9 mouse cellular contexts compared by ENCODE assay signal in the genomic region with DNA sequence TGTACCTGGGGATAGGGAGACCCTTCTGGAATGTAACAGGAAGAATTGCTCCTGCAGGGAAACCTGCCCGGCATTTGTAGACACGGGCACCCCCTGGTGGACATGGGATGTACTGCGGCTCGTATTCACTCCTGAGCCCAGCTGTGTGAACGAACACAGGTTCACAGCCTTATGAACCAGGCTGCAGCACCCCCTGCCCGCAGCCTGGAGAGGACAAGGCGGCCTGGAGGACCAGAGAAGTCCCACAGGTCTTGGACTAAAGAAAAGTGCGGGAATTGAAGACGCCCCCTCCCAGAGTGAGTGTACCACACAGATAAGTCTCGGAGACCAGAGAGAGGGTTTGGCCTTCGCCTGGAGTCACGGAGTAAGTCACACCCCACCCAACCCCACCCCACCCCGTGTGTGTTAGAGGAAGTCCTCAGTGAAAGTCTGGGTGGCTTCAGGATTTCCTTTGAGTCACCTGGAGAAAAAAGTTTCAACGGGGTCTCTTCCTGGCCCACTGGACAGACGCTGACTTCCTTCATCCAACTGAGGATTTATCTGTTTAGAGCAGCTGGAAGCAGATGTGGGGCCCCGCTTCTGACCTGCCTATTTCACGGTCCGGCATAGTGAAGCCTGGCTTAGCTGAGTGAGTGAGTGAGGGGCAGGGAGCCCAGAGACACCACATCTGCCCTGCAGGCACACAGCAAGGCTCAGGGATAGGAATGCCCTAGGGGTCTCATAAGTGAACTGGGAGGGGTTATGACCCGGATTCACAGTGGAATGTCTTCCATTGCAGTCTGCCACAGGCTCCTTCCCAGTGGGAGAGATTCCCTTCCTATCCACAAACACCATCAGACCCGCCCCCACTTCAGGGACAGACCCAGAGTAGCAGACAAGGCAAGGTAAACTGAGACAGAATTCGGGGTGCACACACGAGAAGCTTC. TPM values are rescaled to one million over a fixed set of nuclear protein-coding genes. Genes with fewer than 3 reads are reported as not detected.
DNase-seq lines count a peak whose midpoint lies in the region; ATAC-seq and TF ChIP-seq lines count a peak whose summit lies in the region.
"Had no signal": no experiment of that assay in that cellular context is flagged by ENCODE, and none has a peak within 500 bp of the region (broad histone marks: within the 10 kb centered on the region; RNA-seq: fewer than 3 reads in every experiment).

No protein-coding gene starts in this region.

- no peak overlapping the region for H3K27ac ChIP-seq in forebrain, embryonic 14.5 days (ENCODE audit: low read depth, low read length)
- H3K27ac ChIP-seq in lung, postnatal 0 days (ENCODE audit: low read length): no peak overlapping the region
- H3K27ac ChIP-seq in thymus, adult 2 months (ENCODE audit: control insufficient read depth, insufficient read depth, low read length): no peak overlapping the region

- no peaks in the 10 kb centered on the region for H3K9me3 ChIP-seq in E14TG2a.4 (ENCODE audit: low read length)
- no peaks in the 10 kb centered on the region for H3K9me3 ChIP-seq in forebrain, embryonic 14.5 days (replicated peaks; ENCODE audit: control insufficient read depth, low read length)
- no peaks in the 10 kb centered on the region for H3K9me3 ChIP-seq in lung, postnatal 0 days (ENCODE audit: low read length)
- H3K9me3 ChIP-seq: heart, embryonic 15.5 days had no signal

- no peak for TF ChIP-seq POLR2A in brain, embryonic 14.5 days (IDR thresholded peaks at IDR 0.05; ENCODE audit: borderline replicate concordance, extremely low read depth, insufficient read depth, insufficient read length, poor library complexity, severe bottlenecking)
- no peak for TF ChIP-seq POLR2A in thymus, adult 2 months (IDR thresholded peaks at IDR 0.05; ENCODE audit: control insufficient read depth, extremely low read depth, insufficient read depth, low read length, poor library complexity)

- no peak for ATAC-seq in forebrain, embryonic 14.5 days
- ATAC-seq in hematopoietic stem cell, adult 5-6 weeks (replicated peaks in 1 of 2; ENCODE audit: insufficient read depth in 1 of 2, low FRiP score in 2 of 2, low TSS enrichment in 1 of 2, low read depth in 1 of 2, poor library complexity in 2 of 2, severe bottlenecking in 2 of 2): peak; percentile 18 to 33; a peak in 2 of 4 replicates
- ATAC-seq in lung, postnatal 0 days: no peak

- peak; percentile 93 for TF ChIP-seq CTCF in E14TG2a.4 (conservative IDR thresholded peaks at IDR 0.05; ENCODE audit: low read length)
- TF ChIP-seq CTCF in brain, embryonic 14.5 days (IDR thresholded peaks at IDR 0.05; ENCODE audit: borderline replicate concordance, extremely low read depth, insufficient read depth, insufficient read length): peak; percentile 96
- peak; percentile 99 for TF ChIP-seq CTCF in lung, postnatal 0 days (IDR thresholded peaks at IDR 0.05)
- TF ChIP-seq CTCF in thymus, adult 2 months (IDR thresholded peaks at IDR 0.05; ENCODE audit: borderline replicate concordance, control insufficient read depth, extremely low read depth, insufficient read depth, low read length, poor library complexity): peak; percentile 93

- peaks cover 11% of the 10 kb centered on the region for H3K36me3 ChIP-seq in E14TG2a.4 (ENCODE audit: insufficient read depth, low read length)
- no peaks in the 10 kb centered on the region for H3K36me3 ChIP-seq in forebrain, embryonic 14.5 days (ENCODE audit: control insufficient read depth, insufficient read depth, low read length)
- H3K36me3 ChIP-seq in lung, postnatal 0 days (ENCODE audit: insufficient read depth, low read length): peaks cover 5% of the 10 kb centered on the region; the same call in 1 of the 2 replicates
- H3K36me3 ChIP-seq in thymus, adult 2 months (ENCODE audit: control insufficient read depth, insufficient read depth, low read length): no peaks in the 10 kb centered on the region
- H3K36me3 ChIP-seq: heart, embryonic 15.5 days had no signal

- peaks cover 73% of the 10 kb centered on the region for H3K4me1 ChIP-seq in E14TG2a.4 (replicated peaks; ENCODE audit: low read depth, low read length)
- peaks cover 5% of the 10 kb centered on the region; the same call in 1 of the 2 replicates for H3K4me1 ChIP-seq in forebrain, embryonic 14.5 days (ENCODE audit: control insufficient read depth, insufficient read depth, low read length)
- H3K4me1 ChIP-seq in lung, postnatal 0 days (ENCODE audit: insufficient read depth, low read depth, low read length): peaks cover 2% of the 10 kb centered on the region
- peaks cover 16% of the 10 kb centered on the region for H3K4me1 ChIP-seq in thymus, adult 2 months (replicated peaks; ENCODE audit: control insufficient read depth, insufficient read depth, low read length)

- H3K9ac ChIP-seq in forebrain, embryonic 14.5 days (ENCODE audit: low read length): no peak overlapping the region
- H3K9ac ChIP-seq in lung, postnatal 0 days (replicated peaks; ENCODE audit: low read depth): no peak overlapping the region
- H3K9ac ChIP-seq: heart, embryonic 15.5 days had no signal

- 0 out of 2 replicates have a peak overlapping the region, but pooled peaks have one; percentile 7 for H3K4me3 ChIP-seq in E14TG2a.4 (replicated peaks; ENCODE audit: low read length)
- no peak overlapping the region for H3K4me3 ChIP-seq in forebrain, embryonic 14.5 days (ENCODE audit: low read depth, low read length)
- H3K4me3 ChIP-seq in lung, postnatal 0 days (ENCODE audit: low read depth, low read length): no peak overlapping the region
- no peak overlapping the region for H3K4me3 ChIP-seq in thymus, adult 2 months (ENCODE audit: control insufficient read depth, insufficient read depth, low read length)
- H3K4me3 ChIP-seq: heart, embryonic 15.5 days had no signal

- H3K27me3 ChIP-seq in E14TG2a.4 (ENCODE audit: insufficient read depth, low read length): peaks cover 7% of the 10 kb centered on the region; the same call in 1 of the 2 replicates
- H3K27me3 ChIP-seq in forebrain, embryonic 14.5 days (replicated peaks; ENCODE audit: control insufficient read depth, insufficient read depth, low read length): no peaks in the 10 kb centered on the region
- no peaks in the 10 kb centered on the region for H3K27me3 ChIP-seq in lung, postnatal 0 days (replicated peaks; ENCODE audit: insufficient read depth, low read length)
- H3K27me3 ChIP-seq in thymus, adult 2 months (ENCODE audit: control insufficient read depth, insufficient read depth, low read length): no peaks in the 10 kb centered on the region

- DNase-seq in brain, embryonic 14.5 days (ENCODE audit: low read depth): peak; percentile 87
- peak; percentile 88 for DNase-seq in forebrain, embryonic 14.5 days (ENCODE audit: low spot score)
- DNase-seq in layer of hippocampus, adult 8-10 months (ENCODE audit: low spot score in 2 of 2): peak; percentile 81 to 93
- DNase-seq in lung, postnatal 0 days (ENCODE audit: low spot score): peak; percentile 83
- peak; percentile 94 for DNase-seq in ovary, postnatal 14 days (ENCODE audit: low spot score)
- DNase-seq in thymus, adult 2 months: peak; percentile 91

- WGBS in forebrain, embryonic 14.5 days: 38% methylated on average over 22 of the region's 22 CpGs
- WGBS in lung, postnatal 0 days: 27% methylated on average over 22 of the region's 22 CpGs
- WGBS in thymus, adult 2 months: 22% methylated on average over 22 of the region's 22 CpGs

- H3K4me2 ChIP-seq in forebrain, embryonic 14.5 days (ENCODE audit: low read length): no peak overlapping the region
- H3K4me2 ChIP-seq in lung, postnatal 0 days (replicated peaks; ENCODE audit: low read depth, low read length): no peak overlapping the region
- H3K4me2 ChIP-seq: heart, embryonic 15.5 days had no signal

- no peak for TF ChIP-seq EP300 in lung, postnatal 0 days (IDR thresholded peaks at IDR 0.05)

RNA-seq across cellular contexts. Expression of gene Arrdc2, which starts 1.9 kb away (rescaled TPM):
- 27.2 and 38.6 TPM in 2 replicates for polyA plus RNA-seq in brain, embryonic 14.5 days (2012; rRNA removed)
- polyA plus RNA-seq in forebrain, embryonic 14.5 days (2014; fragmentation: Nextera tagmentation; extraction: Ambion mirVana): 6.8 and 7.4 TPM in 2 replicates
- 8.6 and 8.8 TPM in 2 replicates for total RNA-seq in hematopoietic stem cell, adult 5-6 weeks (2017)
- 10 to 100 TPM; 14.8 to 25.8 (median 21.3) TPM for total RNA-seq in layer of hippocampus, adult 8-10 months (2022)
- polyA plus RNA-seq in lung, postnatal 0 days (2015; fragmentation: Nextera tagmentation; extraction: Ambion mirVana): 9.4 and 10.7 TPM in 2 replicates
- polyA plus RNA-seq in thymus, adult 2 months (2012; rRNA removed): 75.4 and 77.4 TPM in 2 replicates

RNA-seq across cellular contexts. Expression of gene Kcnn1, which starts 21.6 kb away (rescaled TPM):
- 37.8 and 38.4 TPM in 2 replicates for polyA plus RNA-seq in brain, embryonic 14.5 days (2012; rRNA removed)
- polyA plus RNA-seq in forebrain, embryonic 14.5 days (2014; fragmentation: Nextera tagmentation; extraction: Ambion mirVana): 7.3 and 11.3 TPM in 2 replicates
- total RNA-seq in hematopoietic stem cell, adult 5-6 weeks (2017): 0.56 and 1.5 TPM in 2 replicates
- 10 to 100 TPM; 16.5 to 20.0 (median 16.6) TPM for total RNA-seq in layer of hippocampus, adult 8-10 months (2022)
- polyA plus RNA-seq in lung, postnatal 0 days (2015; fragmentation: Nextera tagmentation; extraction: Ambion mirVana): 0.24 and 0.25 TPM in 2 replicates
- polyA plus RNA-seq in thymus, adult 2 months (2012; rRNA removed): 4.2 and 6.4 TPM in 2 replicates

RNA-seq across cellular contexts. Expression of gene Ccdc124, which starts 32.3 kb away (rescaled TPM):
- polyA plus RNA-seq in brain, embryonic 14.5 days (2012; rRNA removed): 94.9 and 111 TPM in 2 replicates
- polyA plus RNA-seq in forebrain, embryonic 14.5 days (2014; fragmentation: Nextera tagmentation; extraction: Ambion mirVana): 177 and 182 TPM in 2 replicates
- total RNA-seq in hematopoietic stem cell, adult 5-6 weeks (2017): 18.0 and 20.1 TPM in 2 replicates
- total RNA-seq in layer of hippocampus, adult 8-10 months (2022): 10 to 100 TPM; 69.8 to 87.9 (median 78.7) TPM
- polyA plus RNA-seq in lung, postnatal 0 days (2015; fragmentation: Nextera tagmentation; extraction: Ambion mirVana): 63.7 and 68.5 TPM in 2 replicates
- polyA plus RNA-seq in thymus, adult 2 months (2012; rRNA removed): 51.8 and 53.4 TPM in 2 replicates

RNA-seq across cellular contexts. Expression of gene Il12rb1, which starts 33.2 kb away (rescaled TPM):
- 0.11 and 0.14 TPM in 2 replicates for polyA plus RNA-seq in brain, embryonic 14.5 days (2012; rRNA removed)
- polyA plus RNA-seq in forebrain, embryonic 14.5 days (2014; fragmentation: Nextera tagmentation; extraction: Ambion mirVana): 0.22 TPM in 1 of 2 replicates, not detected in the other
- 6.1 and 9.8 TPM in 2 replicates for total RNA-seq in hematopoietic stem cell, adult 5-6 weeks (2017)
- 1 to 10 TPM in 1 of 4 experiments, under 1 TPM in 3; 0.83 to 1.1 (median 0.85) TPM for total RNA-seq in layer of hippocampus, adult 8-10 months (2022)
- 0.13 and 0.16 TPM in 2 replicates for polyA plus RNA-seq in lung, postnatal 0 days (2015; fragmentation: Nextera tagmentation; extraction: Ambion mirVana)
- polyA plus RNA-seq in thymus, adult 2 months (2012; rRNA removed): 48.6 and 53.4 TPM in 2 replicates

RNA-seq across cellular contexts. Expression of gene Mast3, which starts 36.6 kb away (rescaled TPM):
- 45.2 and 48.3 TPM in 2 replicates for polyA plus RNA-seq in brain, embryonic 14.5 days (2012; rRNA removed)
- 15.5 and 18.6 TPM in 2 replicates for polyA plus RNA-seq in forebrain, embryonic 14.5 days (2014; fragmentation: Nextera tagmentation; extraction: Ambion mirVana)
- total RNA-seq in hematopoietic stem cell, adult 5-6 weeks (2017): 14.4 and 28.0 TPM in 2 replicates
- 100 to 1,000 TPM; 340 to 427 (median 396) TPM for total RNA-seq in layer of hippocampus, adult 8-10 months (2022)
- polyA plus RNA-seq in lung, postnatal 0 days (2015; fragmentation: Nextera tagmentation; extraction: Ambion mirVana): 7.3 and 7.6 TPM in 2 replicates
- 615 and 696 TPM in 2 replicates for polyA plus RNA-seq in thymus, adult 2 months (2012; rRNA removed)

Comparison
In these comparisons a context has a peak if more than half of its experiments do, and no peak if none do; other contexts are left out.
1. ATAC-seq: peak in hematopoietic stem cell, adult 5-6 weeks (2 of 2); none in forebrain, embryonic 14.5 days (single experiment) and lung, postnatal 0 days (single experiment).
2. Peak in every context shown above with its lines, with median percentiles within 50 percentile points of each other: CTCF ChIP-seq and DNase-seq.